Mouse (Mus musculus) c-Kit-negative CD71-positive TER-119-positive erythroid progenitor cells, embryonic 14.5 days (primary cell): Measurements from ENCODE around the gene Brca1.
"Not testable (repeated sequence)": the region's sequence is repeated elsewhere in the genome, so short reads cannot be mapped to it uniquely, and the experiment has no call there.

Experiments used
- DNase-seq: peaks from one replicate; pipeline ENCODE4 v3.0.0-alpha.2; 2013; ENCODE audit warnings: low read depth, low spot score

The Brca1 gene

GRCm38 (mm10) chr11:101543533-101543932, 8.2 kb downstream of the Brca1 start:
- DNase-seq: no peak

- DNase-seq: no peak
These were observed 25.1 kb downstream of the Brca1 start for GRCm38 (mm10) chr11:101526686-101527085.

GRCm38 (mm10) chr11:101525936-101526595, 25.7 kb downstream of the Brca1 start:
- no peak for DNase-seq

- DNase-seq: no peak
These were observed 26.7 kb downstream of the Brca1 start for GRCm38 (mm10) chr11:101525056-101525455.

GRCm38 (mm10) chr11:101524446-101524845, 27.3 kb downstream of the Brca1 start:
- no peak for DNase-seq

GRCm38 (mm10) chr11:101519364-101519763, 32.4 kb downstream of the Brca1 start:
- no peak for DNase-seq

- no peak for DNase-seq
These were observed 32.8 kb downstream of the Brca1 start for GRCm38 (mm10) chr11:101518937-101519336.

- DNase-seq: no peak
These were observed 44.7 kb downstream of the Brca1 start for GRCm38 (mm10) chr11:101507090-101507489.

GRCm38 (mm10) chr11:101506269-101506780, 45.4 kb downstream of the Brca1 start:
- DNase-seq: no peak

GRCm38 (mm10) chr11:101486126-101486525, 65.6 kb downstream of the Brca1 start:
- DNase-seq: no peak

- peak; percentile 61 for DNase-seq
These were observed 66.2 kb downstream of the Brca1 start for GRCm38 (mm10) chr11:101485509-101486028.

GRCm38 (mm10) chr11:101484814-101485213, 66.9 kb downstream of the Brca1 start:
- no peak for DNase-seq

GRCm38 (mm10) chr11:101484245-101484644, 67.5 kb downstream of the Brca1 start:
- DNase-seq: no peak

GRCm38 (mm10) chr11:101483804-101484203, 68.0 kb downstream of the Brca1 start:
- no peak for DNase-seq

- no peak for DNase-seq
These were observed 70.8 kb downstream of the Brca1 start for GRCm38 (mm10) chr11:101480912-101481311.

GRCm38 (mm10) chr11:101479171-101479635, 72.6 kb downstream of the Brca1 start:
- DNase-seq: no peak

- no peak for DNase-seq
These were observed 74.1 kb downstream of the Brca1 start for GRCm38 (mm10) chr11:101477552-101478211.

GRCm38 (mm10) chr11:101477194-101477551, 74.6 kb downstream of the Brca1 start:
- no peak for DNase-seq

GRCm38 (mm10) chr11:101476361-101476760, 75.4 kb downstream of the Brca1 start:
- DNase-seq: not testable (repeated sequence)

- no peak for DNase-seq
These were observed 77.5 kb downstream of the Brca1 start for GRCm38 (mm10) chr11:101474298-101474697.

- DNase-seq: not testable (repeated sequence)
These were observed 78.1 kb downstream of the Brca1 start for GRCm38 (mm10) chr11:101473686-101474085.

GRCm38 (mm10) chr11:101472336-101472735, 79.4 kb downstream of the Brca1 start:
- DNase-seq: no peak

- DNase-seq: no peak
These were observed 79.8 kb downstream of the Brca1 start for GRCm38 (mm10) chr11:101471926-101472325.
